Mouse (Mus musculus) thymus, adult 2 months (tissue): ENCODE results near the gene Babam1. TPM values are rescaled to one million over a fixed set of nuclear protein-coding genes. Genes with fewer than 3 reads are reported as not detected.

Experiments used
- DNase-seq: peaks from one replicate; pipeline ENCODE4 v3.0.0; 2021
- H3K27ac ChIP-seq: fragments of 200-500 bp; 2 replicates; pipeline ENCODE4 v1.5.1; 2012; ENCODE audit warnings: low read length, control low read depth; ENCODE audit not compliant: control insufficient read depth, insufficient read depth
- H3K27me3 ChIP-seq: fragments of 200-500 bp; 2 replicates; pipeline ENCODE4 v1.6.1; 2012; ENCODE audit warnings: mild to moderate bottlenecking, low read length, moderate library complexity, mixed read lengths; ENCODE audit not compliant: control insufficient read depth, insufficient read depth
- H3K36me3 ChIP-seq: fragments of 200-500 bp; 2 replicates; pipeline ENCODE4 v1.6.1; 2012; ENCODE audit warnings: mild to moderate bottlenecking, low read length, moderate library complexity; ENCODE audit not compliant: control insufficient read depth, insufficient read depth
- H3K4me1 ChIP-seq: fragments of 200-500 bp; replicated peaks from 2 replicates; pipeline ENCODE4 v1.6.1; 2012; ENCODE audit warnings: low read length; ENCODE audit not compliant: control insufficient read depth, insufficient read depth
- H3K4me3 ChIP-seq: fragments of 200-500 bp; 2 replicates; pipeline ENCODE4 v1.5.1; 2012; ENCODE audit warnings: mild to moderate bottlenecking, low read length, control low read depth, moderate library complexity; ENCODE audit not compliant: control insufficient read depth, insufficient read depth
- CTCF ChIP-seq: fragments of 200-500 bp; IDR thresholded peaks from 2 replicates; pipeline ENCODE4 v1.5.1; 2012; ENCODE audit warnings: mild to moderate bottlenecking, control low read depth, low read length, moderate library complexity, borderline replicate concordance; ENCODE audit not compliant: control insufficient read depth, poor library complexity, insufficient read depth; ENCODE audit errors: extremely low read depth
- POLR2A ChIP-seq: fragments of 200-500 bp; IDR thresholded peaks from 2 replicates; pipeline ENCODE4 v1.6.1; 2012; ENCODE audit warnings: mild to moderate bottlenecking, low read length, control low read depth, moderate library complexity; ENCODE audit not compliant: control insufficient read depth, poor library complexity, insufficient read depth; ENCODE audit errors: extremely low read depth
- WGBS: fragments of 180-500 bp; shearing (Covaris S2); methylation state at CpG from one replicate; pipeline ENCODE4 v1.1.7; 2018; 5-methylcytosine and 5-hydroxymethylcytosine counted together
- polyA plus RNA-seq: library from polyadenylated mRNA; depleted of rRNA; stranded (reverse); fragments of >200 nt; gene quantifications from 2 replicates; pipeline ENCODE4 v1.2.3, GENCODE M21; 2012

Gene Babam1
- polyA plus RNA-seq, 1 experiment = 219 TPM

- no peaks in the 10 kb centered on the region for H3K36me3 ChIP-seq
- no peak for TF ChIP-seq CTCF
- TF ChIP-seq POLR2A = no peak
- peaks cover 16% of the 10 kb centered on the region for H3K4me1 ChIP-seq
- DNase-seq = no peak
- no peak overlapping the region for H3K4me3 ChIP-seq
- H3K27ac ChIP-seq = no peak overlapping the region
- H3K27me3 ChIP-seq = no peaks in the 10 kb centered on the region
Measured at GRCm38 (mm10) chr8:71368366-71368765, 28.3 kb upstream of the Babam1 start.

GRCm38 (mm10) chr8:71369040-71369718 lies 27.5 kb upstream of the Babam1 start:
- no peak for DNase-seq
- Histone ChIP-seq H3K27me3 (no peaks in the 10 kb centered on the region), H3K36me3 (no peaks in the 10 kb centered on the region), H3K4me3 (no peak overlapping the region), H3K4me1 (peaks cover 16% of the 10 kb centered on the region), H3K27ac (no peak overlapping the region)
- 96% methylated on average over 10 of the region's 10 CpGs for WGBS
- TF ChIP-seq POLR2A = no peak

GRCm38 (mm10) chr8:71370711-71371235 lies 25.9 kb upstream of the Babam1 start:
- Histone ChIP-seq H3K27ac (no peak overlapping the region), H3K27me3 (no peaks in the 10 kb centered on the region), H3K4me3 (no peak overlapping the region), H3K4me1 (peaks cover 20% of the 10 kb centered on the region), H3K36me3 (no peaks in the 10 kb centered on the region)
- DNase-seq = no peak
- TF ChIP-seq POLR2A (no peak), CTCF (no peak)
- 28% methylated on average over 5 of the region's 5 CpGs for WGBS

- TF ChIP-seq POLR2A (peak; percentile 95), CTCF (peak; percentile 100)
- Histone ChIP-seq H3K36me3 (no peaks in the 10 kb centered on the region), H3K4me3 (peak within 1 kb of the TSS; percentile 62), H3K27ac (peak within 1 kb of the TSS; percentile 13), H3K4me1 (peaks cover 25% of the 10 kb centered on the region), H3K27me3 (no peaks in the 10 kb centered on the region)
- WGBS = under 1% methylated on average over 68 of the region's 68 CpGs
- DNase-seq = peak; percentile 97
Measured at GRCm38 (mm10) chr8:71371236-71371848, 25.3 kb upstream of the Babam1 start, which contains the start of gene Ocel1. Gene Ocel1 (plus strand): TSS chr8:71371298.

- Histone ChIP-seq H3K27ac (no peak overlapping the region), H3K4me1 (peaks cover 26% of the 10 kb centered on the region), H3K36me3 (no peaks in the 10 kb centered on the region), H3K4me3 (no peak overlapping the region), H3K27me3 (no peaks in the 10 kb centered on the region)
- DNase-seq = no peak
- TF ChIP-seq POLR2A = no peak
- TF ChIP-seq CTCF = no peak
- 97% methylated on average over 12 of the region's 12 CpGs for WGBS
Measured at GRCm38 (mm10) chr8:71372427-71372826, 24.2 kb upstream of the Babam1 start.

- no peak for DNase-seq
- H3K4me1 ChIP-seq = peaks cover 21% of the 10 kb centered on the region
- WGBS = 97% methylated on average over 3 of the region's 3 CpGs
- no peaks in the 10 kb centered on the region for H3K27me3 ChIP-seq
- H3K36me3 ChIP-seq = no peaks in the 10 kb centered on the region
- no peak for TF ChIP-seq CTCF
- H3K27ac ChIP-seq = no peak overlapping the region
- no peak overlapping the region for H3K4me3 ChIP-seq
Measured at GRCm38 (mm10) chr8:71373000-71373399, 23.7 kb upstream of the Babam1 start.
